Mouse (Mus musculus) cerebellum, adult (tissue): ENCODE results near the gene Mtnr1a.
"Not testable (repeated sequence)": the region's sequence is repeated elsewhere in the genome, so short reads cannot be mapped to it uniquely, and the experiment has no call there.

Experiments
- ATAC-seq: cut with Nextera tagmentation; 2 replicates; pipeline ENCODE4 v1.9.2; 2017; ENCODE audit warnings: mild to moderate bottlenecking, moderate library complexity, mixed read lengths; ENCODE audit not compliant: insufficient number of reproducible peaks, low FRiP score, low TSS enrichment

Gene Mtnr1a

DNA sequence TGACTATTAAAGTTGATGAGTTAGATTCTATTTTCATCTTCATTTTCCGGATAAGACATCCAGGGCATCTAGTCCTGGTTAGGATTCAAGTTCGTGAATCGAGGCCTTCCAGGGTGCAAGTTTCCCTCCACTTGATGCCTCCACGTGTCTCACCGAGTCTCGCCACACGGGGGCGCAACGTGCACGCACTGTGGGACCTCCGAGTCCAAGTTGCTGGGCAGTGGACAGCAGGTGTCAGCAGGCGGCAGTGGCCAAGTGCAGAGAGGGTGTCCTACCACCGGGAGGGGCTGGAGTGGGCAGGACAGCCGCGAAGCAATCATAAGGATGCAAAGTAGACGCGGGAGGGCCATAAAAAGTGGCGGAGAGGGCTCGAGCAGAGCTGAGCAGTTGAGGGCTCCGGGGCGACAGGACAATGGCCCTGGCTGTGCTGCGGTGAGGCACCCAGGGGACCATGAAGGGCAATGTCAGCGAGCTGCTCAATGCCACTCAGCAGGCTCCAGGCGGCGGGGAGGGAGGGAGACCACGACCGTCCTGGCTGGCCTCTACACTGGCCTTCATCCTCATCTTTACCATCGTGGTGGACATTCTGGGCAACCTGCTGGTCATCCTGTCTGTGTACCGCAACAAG is at the start of gene Mtnr1a:
Gene Mtnr1a (plus strand): TSS at position 379 of the 628 bp plus-strand sequence.
- ATAC-seq: peak; percentile 92

DNA sequence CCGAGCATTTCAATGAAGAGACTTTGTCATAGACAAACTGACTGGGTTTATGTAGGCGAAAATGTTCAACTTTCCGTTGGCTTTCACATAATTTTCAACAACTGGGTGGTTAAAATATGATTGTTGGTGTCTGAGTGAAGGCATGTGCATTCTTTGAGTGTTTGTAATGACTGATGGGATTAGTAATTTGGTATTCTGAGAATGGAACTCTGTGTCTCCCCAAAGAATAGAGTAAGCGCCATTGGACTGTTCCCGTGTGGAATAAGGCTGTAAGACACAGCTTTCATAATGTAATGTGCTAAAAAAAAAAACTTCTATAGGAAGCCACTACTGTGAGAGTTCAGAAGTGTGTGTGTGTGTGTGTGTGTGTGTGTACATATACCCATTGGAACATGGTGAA is 49.7 kb upstream of the Mtnr1a start:
- ATAC-seq: no peak

DNA sequence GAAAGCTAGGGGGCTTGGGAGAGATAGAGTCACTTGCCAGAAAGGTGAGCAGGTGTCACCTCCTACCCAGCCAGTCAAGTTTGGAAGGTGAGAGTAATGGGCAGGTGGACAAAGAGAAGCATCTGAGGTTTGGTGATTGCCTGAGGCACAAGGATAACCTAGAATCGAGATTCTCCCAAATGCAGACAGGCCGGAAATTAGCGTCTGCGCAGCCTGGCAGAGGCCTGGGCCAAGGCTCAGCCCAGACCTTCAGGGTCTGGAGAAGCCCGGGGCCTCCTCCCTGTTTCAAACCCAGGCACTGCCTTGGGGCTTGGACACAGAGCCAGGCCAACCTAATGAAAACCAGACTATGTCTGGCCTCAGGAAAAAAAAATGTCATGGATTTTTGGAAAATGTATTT is 47.8 kb upstream of the Mtnr1a start:
- peak; percentile 64 for ATAC-seq

DNA sequence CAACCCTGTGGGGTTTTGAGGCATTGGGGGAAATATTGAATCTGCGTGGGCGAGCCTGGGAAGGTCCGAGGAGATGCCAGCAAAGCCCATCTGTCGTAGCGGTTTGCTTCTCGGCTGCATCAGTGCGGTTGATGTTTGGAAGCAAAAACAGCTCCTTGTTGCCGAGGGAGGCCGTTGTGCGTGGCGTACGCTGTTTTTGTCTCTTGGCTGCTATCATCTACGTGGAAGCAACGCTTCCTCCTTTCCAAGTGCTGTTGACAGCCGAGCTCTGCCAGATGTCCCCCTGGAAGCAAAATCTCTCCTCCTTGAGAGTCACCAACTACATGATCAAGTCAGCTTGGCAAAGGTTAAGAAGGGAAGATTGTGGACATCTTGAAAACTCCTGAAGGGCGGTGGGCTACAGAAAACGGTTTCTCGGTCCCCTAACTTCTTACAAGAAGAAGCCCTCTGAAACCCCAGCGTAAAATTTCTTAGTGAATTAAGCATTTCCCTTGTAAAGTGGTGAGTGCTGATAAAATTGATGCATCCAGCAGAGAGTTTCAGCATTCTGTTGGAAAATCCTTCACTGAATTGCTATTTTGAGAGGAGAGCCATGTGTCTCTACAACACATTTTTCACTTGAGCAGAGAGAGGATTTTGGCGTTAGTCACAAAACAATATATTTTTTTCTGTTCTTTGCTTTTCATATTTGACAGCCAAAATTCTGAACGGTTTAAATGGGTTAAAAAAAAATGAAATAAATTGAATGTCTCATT is 46.8 kb upstream of the Mtnr1a start:
- peak; percentile 76 for ATAC-seq

DNA sequence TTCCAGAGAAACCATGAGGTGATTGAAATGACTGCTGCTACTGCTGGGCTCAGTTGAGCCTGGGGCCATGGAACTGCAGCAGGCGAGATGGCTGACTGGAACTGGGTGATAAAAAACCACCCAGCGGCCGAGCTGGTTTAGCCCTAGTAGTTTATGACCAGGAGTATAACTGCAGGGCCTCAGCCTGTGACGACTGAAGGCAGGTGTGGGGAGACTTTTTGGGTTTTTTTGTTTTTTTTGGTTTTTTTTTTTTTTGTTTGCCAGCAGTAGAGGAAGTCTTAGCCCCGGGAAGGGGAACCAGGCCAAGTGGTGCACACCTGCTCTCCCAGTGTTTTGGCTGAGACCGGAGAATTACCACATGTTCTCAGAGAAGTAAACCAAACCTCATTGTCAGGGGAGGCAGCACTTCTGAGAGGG is 40.8 kb upstream of the Mtnr1a start:
- no peak for ATAC-seq

DNA sequence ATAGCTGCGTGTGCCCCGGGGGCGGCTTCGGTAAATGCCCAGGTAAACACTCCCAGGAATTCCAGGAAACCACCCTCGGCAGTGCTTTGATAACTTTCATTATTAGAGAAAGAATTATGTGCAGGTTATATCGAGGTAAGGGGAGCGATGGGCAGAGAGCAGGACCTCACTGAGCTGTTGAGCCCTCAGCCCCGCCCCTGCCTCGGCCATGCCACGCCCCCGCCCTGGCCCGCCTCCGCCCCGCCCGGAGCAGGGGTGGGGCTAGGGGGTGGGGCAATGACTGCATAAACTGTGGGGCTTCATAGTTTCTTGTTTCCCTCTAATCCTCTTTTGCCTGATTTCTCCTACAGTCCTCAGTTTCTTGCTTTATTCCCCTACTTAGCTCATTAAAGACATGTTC is 30.6 kb upstream of the Mtnr1a start:
- no peak for ATAC-seq

DNA sequence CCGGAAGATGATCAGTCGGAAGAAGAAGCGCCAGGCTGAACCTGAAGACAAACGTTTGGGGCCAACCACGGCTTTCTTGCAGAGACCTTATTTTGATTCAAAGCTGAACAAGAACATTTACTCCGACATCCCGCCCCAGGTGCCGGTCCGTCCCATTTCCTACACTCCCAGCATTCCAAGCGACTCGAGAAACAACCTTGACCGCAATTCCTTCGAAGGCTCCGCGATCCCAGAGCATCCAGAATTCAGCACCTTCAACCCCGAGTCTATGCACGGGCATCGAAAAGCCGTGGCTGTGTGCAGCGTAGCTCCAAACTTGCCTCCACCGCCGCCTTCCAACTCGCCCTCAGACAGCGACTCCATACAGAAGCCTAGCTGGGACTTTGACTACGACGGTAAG is 24.8 kb upstream of the Mtnr1a start:
- no peak for ATAC-seq

DNA sequence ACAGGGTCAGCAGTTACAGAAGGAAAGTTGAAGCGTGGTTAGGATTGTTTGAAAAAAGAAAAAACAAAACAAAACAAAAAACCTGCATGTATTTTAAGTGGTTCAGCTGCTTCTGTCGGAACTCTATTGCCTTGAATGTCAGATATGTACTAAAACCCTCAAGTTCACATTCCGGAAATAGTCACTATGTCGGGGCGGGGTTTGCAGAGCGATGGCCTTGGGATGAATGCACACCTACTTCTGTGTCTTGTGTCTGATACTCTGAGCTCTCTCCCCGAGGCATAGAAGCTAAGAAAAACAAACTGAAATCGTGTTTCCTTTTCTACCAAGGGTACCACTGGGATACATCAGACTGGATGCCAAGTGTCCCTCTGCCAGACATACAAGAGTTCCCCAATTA is 18.5 kb upstream of the Mtnr1a start:
- no peak for ATAC-seq

DNA sequence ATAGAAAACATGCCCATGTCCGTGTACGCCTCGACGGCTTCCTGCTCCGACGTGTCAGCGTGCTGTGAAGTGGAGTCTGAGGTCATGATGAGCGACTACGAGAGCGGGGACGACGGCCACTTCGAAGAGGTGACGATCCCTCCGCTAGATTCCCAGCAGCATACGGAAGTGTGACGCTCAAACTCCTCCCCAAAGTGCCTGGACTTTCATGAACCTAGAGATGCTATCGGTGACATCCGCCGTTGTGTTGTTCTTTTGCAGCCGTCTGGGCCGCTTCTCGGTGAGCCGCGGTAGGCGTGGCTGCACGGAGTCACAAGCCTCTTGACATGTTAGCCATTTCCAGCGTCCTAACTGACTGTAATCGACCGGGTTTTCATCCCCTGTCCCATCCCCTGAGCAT is 17.7 kb upstream of the Mtnr1a start:
- ATAC-seq: no peak

DNA sequence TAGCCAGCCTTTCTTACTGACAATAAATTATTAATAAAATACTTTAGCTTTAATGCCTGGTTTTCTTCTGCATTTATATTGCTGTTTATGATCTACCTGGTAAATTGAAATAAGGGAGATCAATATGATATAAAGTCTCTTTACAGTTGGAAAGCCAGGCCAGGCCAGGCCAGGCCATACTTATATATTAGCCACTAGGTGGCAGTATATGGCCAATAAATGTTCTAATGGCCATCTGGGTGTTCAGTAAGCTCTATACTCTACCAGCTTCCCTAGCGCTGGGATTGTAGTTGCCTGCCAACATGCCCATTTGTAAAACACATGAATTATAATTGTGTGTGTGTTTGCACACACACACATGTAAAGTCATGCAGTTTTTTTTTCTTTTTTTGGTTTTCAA is 16.7 kb upstream of the Mtnr1a start:
- ATAC-seq: no peak

DNA sequence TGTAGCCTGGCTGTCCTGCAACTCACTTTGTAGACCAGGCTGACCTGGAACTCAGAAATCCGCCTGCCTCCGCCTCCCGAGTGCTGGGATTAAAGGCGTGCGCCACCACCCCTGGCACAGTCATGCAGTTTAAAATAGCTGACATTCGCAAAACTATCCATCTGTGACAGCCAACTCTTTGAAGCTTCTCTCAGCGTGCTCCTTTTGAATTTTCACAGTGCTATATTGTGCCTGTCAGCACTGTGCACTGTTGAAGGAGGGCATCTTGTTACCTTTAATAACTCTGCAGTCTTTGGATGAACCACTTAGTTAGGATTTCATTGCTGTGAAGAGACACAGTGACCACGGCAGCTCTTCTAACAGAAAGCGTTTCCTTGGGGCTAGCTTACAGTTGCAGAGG is 16.3 kb upstream of the Mtnr1a start:
- no peak for ATAC-seq

DNA sequence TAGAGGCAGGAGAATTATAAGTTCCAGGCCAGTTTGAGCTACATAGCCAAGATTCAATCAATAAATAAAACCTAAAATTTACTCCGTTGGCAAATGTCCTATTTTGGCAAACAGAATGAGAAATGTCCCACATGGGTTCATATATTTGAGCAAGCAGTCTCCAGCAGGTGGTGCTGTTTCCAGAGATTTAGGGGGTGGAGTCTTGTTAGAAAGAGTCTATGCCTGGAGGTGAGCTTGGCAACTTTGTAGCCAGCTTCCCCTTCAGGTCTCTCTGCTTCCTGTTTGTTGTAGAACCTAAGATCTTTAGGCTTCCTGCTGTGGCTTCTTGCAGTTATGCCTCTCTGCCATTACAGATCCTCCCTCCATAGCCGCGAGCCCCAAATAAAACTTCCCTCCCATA is 13.4 kb upstream of the Mtnr1a start:
- ATAC-seq: no peak

DNA sequence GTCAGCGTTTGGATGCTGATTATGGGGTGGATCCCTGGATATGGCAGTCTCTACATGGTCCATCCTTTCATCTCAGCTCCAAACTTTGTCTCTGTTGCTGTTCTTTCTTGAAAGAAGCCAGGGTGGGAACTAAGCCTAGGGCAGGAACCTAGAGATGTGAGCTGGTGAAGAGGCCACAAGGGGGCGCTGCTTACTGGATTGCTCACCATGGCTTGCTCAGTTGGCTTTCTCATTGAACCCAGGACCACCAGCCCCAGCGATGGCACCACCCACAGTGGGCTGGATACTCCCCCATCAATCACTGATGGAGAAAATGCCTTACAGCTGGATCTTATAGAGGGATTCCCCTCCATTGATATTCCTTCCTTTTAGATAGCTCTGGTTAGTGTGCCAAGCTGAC is 12.1 kb upstream of the Mtnr1a start:
- ATAC-seq: no peak

DNA sequence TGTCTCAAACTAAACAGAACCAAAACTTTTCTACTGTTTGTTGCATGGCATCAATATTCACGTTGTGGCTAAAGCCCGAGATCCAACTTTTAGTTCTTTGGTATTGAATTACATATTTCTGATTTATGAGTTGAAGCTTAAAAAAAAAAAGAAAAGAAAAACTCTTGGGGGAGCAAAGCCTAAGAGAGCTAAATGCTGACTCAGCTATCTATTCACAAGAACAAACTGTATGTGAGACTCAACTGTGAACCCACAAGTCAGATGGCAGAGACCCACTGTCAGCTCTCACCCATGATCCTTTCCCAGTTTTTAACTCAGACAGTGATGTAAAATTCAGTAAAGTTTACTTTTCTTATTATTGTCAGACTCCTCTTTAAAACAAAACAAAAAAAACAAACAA is 8.9 kb upstream of the Mtnr1a start:
- no peak for ATAC-seq

DNA sequence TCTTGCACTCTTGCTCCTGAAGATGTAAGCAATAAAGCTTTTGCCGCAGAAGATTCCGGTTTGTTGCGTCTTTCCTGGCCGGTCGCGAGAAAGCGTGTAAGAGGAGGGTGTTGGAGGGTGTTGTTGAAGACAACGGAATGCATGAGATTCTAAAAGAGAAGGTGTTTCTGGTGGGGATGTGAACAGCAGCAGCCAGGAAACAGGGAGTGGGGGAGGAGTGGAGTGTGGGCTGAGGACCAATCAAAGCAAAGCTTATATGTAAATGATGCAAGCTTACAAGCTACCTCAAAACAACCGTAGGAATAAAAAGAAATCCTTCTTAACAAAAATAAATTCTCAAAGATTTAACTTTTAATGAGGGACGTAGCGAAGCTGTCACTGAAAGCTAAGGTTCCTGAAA is 6.6 kb upstream of the Mtnr1a start:
- ATAC-seq: no peak

DNA sequence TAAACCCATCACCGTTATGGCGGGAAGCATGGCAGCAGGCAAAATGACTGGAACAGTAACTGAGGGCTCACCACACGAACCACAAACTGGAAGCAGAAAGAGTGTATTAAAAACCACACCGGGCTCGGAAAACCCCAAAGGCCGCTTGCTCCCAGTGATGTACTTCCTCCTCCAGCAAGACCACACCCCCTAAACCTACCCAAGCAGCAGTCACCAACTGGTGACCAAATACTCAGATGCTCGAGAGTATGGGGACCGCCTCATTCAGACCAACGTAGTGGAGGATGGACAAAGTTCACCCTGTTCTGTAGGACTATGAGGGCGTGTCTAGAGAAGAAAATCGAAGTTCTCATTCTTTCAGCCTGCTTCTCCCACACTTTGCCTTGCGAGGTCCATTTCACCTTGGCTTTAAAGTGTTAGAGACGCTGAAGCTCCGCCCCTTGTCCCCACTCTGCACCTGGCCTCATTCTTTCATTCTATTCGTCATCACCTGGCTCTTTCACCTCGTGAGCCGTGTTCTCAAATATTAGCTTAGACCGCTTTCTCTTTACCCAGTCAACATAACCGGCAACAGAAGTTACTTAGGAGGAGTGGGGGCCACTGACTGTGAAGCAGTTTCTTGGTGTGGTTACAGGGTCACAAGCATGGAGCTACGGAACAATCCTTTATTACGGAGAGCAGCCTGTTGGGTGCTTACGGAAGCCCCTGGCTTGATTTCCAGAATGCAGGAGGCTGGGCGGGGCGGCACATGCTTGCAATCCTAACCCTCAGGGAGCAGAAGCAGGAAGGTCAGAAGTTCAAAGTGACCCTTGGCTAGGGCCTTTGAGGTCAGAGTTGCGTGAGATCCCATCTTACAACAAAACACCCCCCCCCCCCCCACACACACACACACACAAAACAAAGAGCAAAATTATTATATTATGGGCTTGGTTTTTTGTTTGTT is 5.7 kb upstream of the Mtnr1a start:
- no peak for ATAC-seq

DNA sequence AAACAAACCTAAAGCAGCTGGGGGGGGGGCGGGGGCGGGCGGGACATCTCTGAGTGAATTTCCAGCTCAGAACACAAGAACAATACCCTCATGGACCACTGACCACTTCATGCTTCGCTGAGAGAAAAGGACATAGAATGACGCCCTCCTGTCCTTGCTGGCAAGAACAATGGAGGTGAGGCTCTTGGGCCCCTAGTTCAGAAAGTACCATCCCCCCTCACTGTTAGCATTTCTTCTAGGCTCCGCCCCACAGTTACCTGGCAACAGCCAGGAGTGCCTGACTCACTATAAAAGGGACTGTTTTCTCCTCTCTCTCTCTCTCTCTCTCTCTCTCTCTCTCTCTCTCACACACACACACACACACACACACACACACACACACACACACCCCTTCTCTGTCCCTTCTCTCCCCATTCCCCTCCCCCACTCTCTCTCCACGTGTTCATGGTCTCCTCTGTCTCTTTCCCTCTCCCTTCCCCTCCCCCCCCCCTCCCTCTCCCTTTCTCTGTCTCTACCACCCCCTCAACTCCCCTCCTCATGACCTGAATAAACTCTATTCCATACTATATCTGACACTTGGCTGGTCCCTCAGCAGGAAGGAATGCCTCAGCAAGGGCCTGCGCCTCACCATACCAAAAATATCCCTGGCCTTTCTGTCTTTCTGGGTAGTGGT is 4.6 kb upstream of the Mtnr1a start:
- ATAC-seq: no peak

DNA sequence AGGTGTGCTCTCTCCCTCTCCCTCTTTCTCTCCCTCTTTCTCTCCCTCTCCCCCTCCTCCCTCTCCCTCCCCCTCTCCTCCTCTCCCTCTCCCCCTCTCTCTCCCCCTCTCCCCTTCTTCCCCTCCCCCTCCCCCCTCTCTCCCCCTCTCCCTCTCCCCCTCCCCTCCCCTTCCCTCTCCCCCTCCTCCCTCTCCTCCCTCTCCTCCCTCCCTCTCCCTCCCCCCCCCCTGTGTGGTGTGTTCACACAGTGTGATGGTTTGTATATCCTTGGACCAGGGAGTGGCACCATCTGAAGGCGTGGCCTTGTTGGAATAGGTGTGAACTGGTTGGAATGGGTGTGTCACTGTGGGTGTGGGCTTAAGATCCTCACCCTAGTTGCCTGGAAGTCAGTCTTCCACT is 3.5 kb upstream of the Mtnr1a start:
- ATAC-seq: not testable (repeated sequence)

DNA sequence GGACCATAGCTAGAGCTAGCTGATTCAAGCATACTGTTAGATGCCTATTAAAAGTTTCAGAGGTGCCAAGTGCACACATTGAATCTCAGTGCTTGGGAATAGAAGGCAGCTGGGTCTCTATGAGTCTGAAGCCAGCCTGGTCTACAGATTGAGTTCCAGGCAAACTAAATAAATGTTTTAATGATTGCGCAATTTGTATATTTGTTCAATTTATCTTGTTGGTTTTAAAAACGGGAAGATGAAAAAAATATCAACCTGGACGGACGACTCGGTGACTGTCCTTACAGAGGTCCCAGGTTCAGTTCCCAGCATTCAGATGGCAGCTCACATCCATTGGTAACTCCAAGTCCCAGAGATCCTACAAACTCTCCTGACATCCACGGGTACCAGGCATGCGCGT is 2.0 kb downstream of the Mtnr1a start:
- no peak for ATAC-seq

DNA sequence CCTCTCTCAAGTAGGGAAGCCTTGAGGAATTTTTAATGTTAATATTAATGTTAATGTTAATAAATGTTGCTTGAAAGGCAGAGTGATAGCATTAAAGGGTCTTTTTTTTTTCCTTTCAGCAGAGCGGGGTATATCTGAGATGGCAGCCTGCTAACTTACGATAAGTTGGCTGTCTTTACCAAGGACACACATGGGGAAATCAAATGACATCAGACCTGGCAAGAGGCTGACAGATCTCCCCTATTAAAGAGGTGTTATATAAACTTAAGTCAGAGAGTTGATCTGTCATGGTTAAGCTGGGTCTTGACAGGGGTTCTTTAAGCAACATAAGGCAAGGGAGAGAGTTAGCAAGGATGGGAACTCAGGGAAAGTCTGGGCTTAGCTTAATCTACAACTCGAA is 11.9 kb downstream of the Mtnr1a start:
- ATAC-seq: no peak

DNA sequence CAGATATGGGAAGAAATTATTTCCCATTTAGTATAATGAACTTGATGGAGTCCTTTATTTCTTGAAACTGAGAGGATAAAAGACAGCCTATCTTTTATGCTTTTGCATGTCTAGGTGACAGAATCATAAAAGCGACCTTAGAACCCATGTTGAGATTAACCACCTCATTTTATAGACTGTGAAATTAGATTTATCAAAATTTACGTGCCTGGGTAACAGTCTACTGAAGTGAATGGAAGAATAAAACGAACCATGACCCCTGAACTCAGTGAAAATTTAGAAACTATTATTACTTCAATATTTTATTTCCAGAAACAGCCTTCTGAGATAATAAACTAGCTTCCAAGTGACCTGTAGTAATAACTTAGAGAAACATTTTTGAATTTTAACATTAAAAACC is 24.7 kb downstream of the Mtnr1a start:
- ATAC-seq: no peak
